Mouse (Mus musculus) small intestine, adult 2 months (tissue): ENCODE data around the gene Mllt10.

ENCODE experiments used
- CTCF ChIP-seq: fragments of 200-500 bp; IDR thresholded peaks from 2 replicates; pipeline ENCODE4 v1.5.1; 2012; ENCODE audit warnings: low read depth, mild to moderate bottlenecking, control low read depth, inconsistent platforms, low read length, moderate library complexity, mixed read lengths; ENCODE audit not compliant: insufficient replicate concordance, insufficient read length; ENCODE audit errors: extremely low read depth
- POLR2A ChIP-seq: fragments of 200-500 bp; IDR thresholded peaks from 2 replicates; pipeline ENCODE4 v1.6.1; 2012; ENCODE audit warnings: low read depth, mild to moderate bottlenecking, control low read depth, inconsistent platforms, low read length, moderate library complexity

DNA sequence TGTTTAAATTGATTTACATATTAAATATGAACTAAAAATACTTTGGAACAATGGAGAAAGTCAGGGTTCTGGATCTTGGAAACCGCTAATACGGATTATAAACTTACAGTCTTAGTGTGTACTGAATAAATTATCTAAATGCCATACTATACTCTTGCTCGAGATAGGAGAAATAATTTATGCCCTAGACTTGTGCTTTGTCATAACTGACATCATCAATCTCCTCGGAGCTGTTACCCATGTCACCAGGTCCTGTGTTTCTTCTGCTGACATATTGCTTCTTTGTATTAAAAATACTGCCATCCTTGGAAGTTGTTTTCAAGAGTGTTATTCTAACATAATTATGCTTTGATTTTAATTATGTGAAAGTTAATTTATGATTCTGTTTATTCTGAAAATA lies 140.2 kb downstream of the Mllt10 start:
- TF ChIP-seq CTCF (no peak), POLR2A (no peak)
